ENCODE assay signal across 10 mouse cellular contexts in the genomic region with DNA sequence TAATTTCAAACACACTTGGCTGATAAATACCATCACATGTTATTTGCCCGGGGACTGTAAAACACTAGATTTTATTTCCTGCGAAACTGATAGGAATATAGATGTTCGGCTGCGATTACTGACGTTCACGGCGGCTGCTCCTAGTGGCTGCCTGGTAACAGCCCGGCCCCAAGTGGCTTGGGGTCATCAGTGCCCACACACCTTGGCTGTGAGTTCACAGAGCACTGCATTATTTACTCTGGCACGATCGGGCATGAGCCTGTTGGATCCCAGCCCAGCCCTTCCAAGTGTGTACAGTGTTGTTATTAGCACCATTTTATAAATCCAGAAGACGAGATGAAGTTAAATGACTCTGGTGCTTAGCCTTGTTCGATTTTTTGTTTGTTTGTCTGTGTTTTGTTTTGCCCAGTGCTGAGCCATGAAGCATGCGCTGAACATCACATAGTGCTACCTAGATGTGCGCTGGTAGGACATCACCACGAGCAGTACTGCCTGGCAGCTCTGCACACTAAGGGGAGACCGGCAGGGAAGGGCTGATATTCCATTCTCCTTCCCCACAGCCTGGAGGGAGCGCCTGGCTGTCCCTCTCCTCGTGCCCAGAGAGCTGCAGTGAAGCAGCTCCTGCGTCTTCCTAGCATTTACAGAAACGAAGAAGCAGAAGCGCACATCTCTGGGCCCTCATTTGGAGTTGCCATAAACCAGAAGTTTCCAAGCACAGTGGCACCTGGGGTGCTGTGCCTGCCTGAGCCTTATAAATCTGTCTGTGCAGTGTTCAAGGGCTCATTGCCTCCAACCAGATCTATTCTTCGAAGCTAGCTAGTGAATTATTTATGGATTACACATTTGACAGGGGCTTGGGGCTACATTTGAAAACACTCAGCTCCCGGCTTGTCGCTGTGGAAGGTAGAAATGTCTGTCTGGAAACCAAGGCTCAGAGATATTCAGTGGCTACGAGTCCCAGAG.
DNase-seq lines count a peak whose midpoint lies in the region; ATAC-seq lines count a peak whose summit lies in the region.
"Had no signal": no experiment of that assay in that cellular context is flagged by ENCODE, and none has a peak within 500 bp of the region (broad histone marks: within the 10 kb centered on the region; RNA-seq: fewer than 3 reads in every experiment).

No protein-coding gene starts in this region.

- no peaks in the 10 kb centered on the region for H3K9me3 ChIP-seq in forebrain, embryonic 15.5 days
- H3K9me3 ChIP-seq in limb, embryonic 13.5 days = no peaks in the 10 kb centered on the region
- no peaks in the 10 kb centered on the region for H3K9me3 ChIP-seq in neural tube, embryonic 14.5 days (ENCODE audit: control insufficient read depth, low read length)

- peak overlapping the region; percentile 66 for H3K27ac ChIP-seq in forebrain, embryonic 15.5 days (replicated peaks)
- peak overlapping the region; percentile 52; the same call in 1 of the 2 replicates for H3K27ac ChIP-seq in limb, embryonic 13.5 days
- H3K27ac ChIP-seq in neural tube, embryonic 14.5 days (ENCODE audit: low read depth, low read length) = peak overlapping the region; percentile 83

- H3K9ac ChIP-seq in forebrain, embryonic 15.5 days (replicated peaks) = no peak overlapping the region
- H3K9ac ChIP-seq in limb, embryonic 13.5 days = 0 out of 2 replicates have a peak overlapping the region, but pooled peaks have one; percentile 43
- peak overlapping the region; percentile 17; the same call in 1 of the 2 replicates for H3K9ac ChIP-seq in neural tube, embryonic 14.5 days (replicated peaks; ENCODE audit: low read depth, low read length)

- peak; percentile 46 for DNase-seq in kidney, postnatal 10 days
- no peak for DNase-seq in kidney, adult 11 months
- DNase-seq in thymus, adult 18-20 months = no peak
- no peak for DNase-seq in left cerebral cortex, adult 9 months (ENCODE audit: low spot score in 2 of 2)
- DNase-seq: adrenal gland, postnatal 36 days; gastrocnemius, postnatal 10 days had no signal

- peaks cover 7% of the 10 kb centered on the region; the same call in 1 of the 2 replicates for H3K36me3 ChIP-seq in forebrain, embryonic 15.5 days
- peaks cover 15% of the 10 kb centered on the region for H3K36me3 ChIP-seq in limb, embryonic 13.5 days
- no peaks in the 10 kb centered on the region for H3K36me3 ChIP-seq in neural tube, embryonic 14.5 days (ENCODE audit: control insufficient read depth, insufficient read depth, low read length)

- 40% methylated on average over 25 of the region's 25 CpGs for WGBS in forebrain, embryonic 15.5 days
- 39% methylated on average over 25 of the region's 25 CpGs for WGBS in limb, embryonic 13.5 days
- 23% methylated on average over 25 of the region's 25 CpGs for WGBS in neural tube, embryonic 14.5 days

- peaks cover 71% of the 10 kb centered on the region for H3K4me1 ChIP-seq in forebrain, embryonic 15.5 days
- peaks cover 73% of the 10 kb centered on the region for H3K4me1 ChIP-seq in limb, embryonic 13.5 days
- peaks cover 63% of the 10 kb centered on the region for H3K4me1 ChIP-seq in neural tube, embryonic 14.5 days (ENCODE audit: control insufficient read depth, insufficient read depth, low read length)

- no peak overlapping the region for H3K4me2 ChIP-seq in forebrain, embryonic 15.5 days (replicated peaks)
- H3K4me2 ChIP-seq in limb, embryonic 13.5 days (replicated peaks) = peak overlapping the region; percentile 37
- H3K4me2 ChIP-seq in neural tube, embryonic 14.5 days (ENCODE audit: low read depth, low read length) = peak overlapping the region; percentile 18; the same call in 1 of the 2 replicates

- ATAC-seq in forebrain, embryonic 15.5 days (replicated peaks) = peak; percentile 49
- no peak for ATAC-seq in limb, embryonic 13.5 days (ENCODE audit: low FRiP score, low read depth)
- ATAC-seq in neural tube, embryonic 14.5 days (ENCODE audit: low read depth) = peak; percentile 52; the same call in 1 of the 2 replicates
- no peak for ATAC-seq in frontal cortex, adult (ENCODE audit: low TSS enrichment)

- H3K27me3 ChIP-seq in forebrain, embryonic 15.5 days = no peaks in the 10 kb centered on the region
- H3K27me3 ChIP-seq in limb, embryonic 13.5 days = 0 out of 2 replicates have a peak, but pooled peaks cover 3% of the 10 kb centered on the region
- H3K27me3 ChIP-seq in neural tube, embryonic 14.5 days (ENCODE audit: control insufficient read depth, insufficient read depth, low read length) = no peaks in the 10 kb centered on the region

- H3K4me3 ChIP-seq in forebrain, embryonic 15.5 days = no peak overlapping the region
- H3K4me3 ChIP-seq in limb, embryonic 13.5 days = no peak overlapping the region
- no peak overlapping the region for H3K4me3 ChIP-seq in neural tube, embryonic 14.5 days (ENCODE audit: low read depth, low read length)

Comparison
In these comparisons a context has a peak if more than half of its experiments do, and no peak if none do; other contexts are left out.
1. ATAC-seq: peak in forebrain, embryonic 15.5 days (single experiment) and neural tube, embryonic 14.5 days (single experiment); none in limb, embryonic 13.5 days (single experiment) and frontal cortex, adult (single experiment).
2. Peak in every context shown above with its lines, with median percentiles within 50 percentile points of each other: H3K27ac ChIP-seq.